Mouse (Mus musculus) embryonic fibroblast, embryonic 13.5 days (primary cell): Measurements from ENCODE around the gene Gm3629. TPM values are rescaled to one million over a fixed set of nuclear protein-coding genes. Genes with fewer than 3 reads are reported as not detected.
"Not testable (repeated sequence)": the region's sequence is repeated elsewhere in the genome, so short reads cannot be mapped to it uniquely, and the experiment has no call there.

ENCODE experiments used
- H3K27ac ChIP-seq: 2 replicates; pipeline ENCODE4 v1.5.1; 2012; ENCODE audit warnings: low read length, control low read depth, inconsistent platforms; ENCODE audit not compliant: insufficient read depth
- H3K4me1 ChIP-seq: 2 replicates; pipeline ENCODE4 v1.6.1; 2011; ENCODE audit warnings: low read length; ENCODE audit not compliant: control insufficient read depth, insufficient read depth
- H3K4me3 ChIP-seq: 2 replicates; pipeline ENCODE4 v1.5.1; 2011; ENCODE audit warnings: mild to moderate bottlenecking, control low read depth, low read length; ENCODE audit not compliant: insufficient read depth
- polyA plus RNA-seq: library from polyadenylated mRNA; stranded (reverse); fragments of >200 nt; gene quantifications from 2 replicates; pipeline ENCODE4 v1.2.4, GENCODE M21; 2011; ENCODE audit warnings: low read depth; ENCODE audit not compliant: missing spikeins, insufficient read length

The Gm3629 gene
- polyA plus RNA-seq: 0.44 TPM in 1 of 2 replicates, not detected in the other

DNA sequence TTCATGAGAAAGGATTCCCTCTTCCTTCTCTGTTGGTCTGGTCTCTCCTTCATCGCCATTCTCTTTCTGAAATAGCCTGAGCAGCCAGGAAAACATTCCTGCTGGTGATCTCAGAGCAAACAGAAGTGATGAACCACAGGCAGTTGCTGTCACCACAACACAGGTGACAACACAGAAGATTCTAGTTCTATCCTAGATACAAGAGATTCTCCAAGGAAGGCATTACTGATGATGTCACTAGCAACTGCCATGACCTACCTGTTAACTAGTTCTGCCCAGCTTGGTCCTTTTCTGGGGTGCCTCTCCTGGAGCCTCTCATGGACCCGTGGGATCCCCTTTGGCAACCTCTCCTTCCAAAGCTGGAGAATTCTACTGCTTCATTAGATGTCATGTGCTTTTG, at the start of gene Gm3629:
Gene Gm3629 (minus strand): TSS at position 101 of the 400 bp plus-strand sequence.
- not testable (repeated sequence) for H3K27ac ChIP-seq, H3K4me3 ChIP-seq, H3K4me1 ChIP-seq

DNA sequence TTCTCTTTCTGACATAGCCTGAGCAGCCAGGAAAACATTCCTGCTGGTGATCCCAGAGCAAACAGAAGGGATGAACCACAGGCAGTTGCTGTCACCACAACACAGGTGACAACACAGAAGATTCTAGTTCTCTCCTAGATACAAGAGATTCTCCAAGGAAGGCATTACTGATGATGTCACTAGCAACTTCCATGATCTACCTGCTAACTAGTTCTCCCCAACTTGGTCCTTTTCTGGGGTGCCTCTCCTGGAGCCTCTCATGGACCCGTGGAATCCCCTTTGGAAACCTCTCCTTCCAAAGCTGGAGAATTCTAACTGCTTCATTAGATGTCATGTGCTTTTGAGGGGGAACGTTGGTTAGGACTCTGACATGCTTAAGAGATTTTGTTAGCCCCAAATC, 31.9 kb upstream of the Gm3629 start, which contains the start of gene Gm3460:
Gene Gm3460 (minus strand): TSS at position 101 of the 400 bp plus-strand sequence.
- not testable (repeated sequence) for H3K27ac ChIP-seq, H3K4me3 ChIP-seq, H3K4me1 ChIP-seq

DNA sequence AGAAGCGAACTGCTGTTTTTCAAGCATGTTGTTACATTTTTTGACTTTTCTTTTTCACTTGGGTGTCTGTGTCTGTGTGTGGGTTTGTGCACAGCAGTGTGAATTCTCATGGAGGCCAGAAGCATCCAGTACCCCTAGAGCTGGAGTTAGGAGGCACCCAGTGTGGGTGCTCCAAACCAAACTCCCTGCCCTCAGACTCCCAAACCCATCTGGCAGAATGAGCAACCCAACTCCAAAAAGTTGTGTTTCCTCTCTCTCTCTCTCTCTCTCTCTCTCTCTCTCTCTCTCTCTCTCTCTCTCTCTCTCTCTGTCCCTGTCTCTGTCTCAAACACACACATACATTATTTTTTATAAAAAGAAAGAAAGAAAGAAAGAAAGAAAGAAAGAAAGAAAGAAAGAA, 16.0 kb upstream of the Gm3629 start:
- not testable (repeated sequence) for H3K4me3 ChIP-seq, H3K27ac ChIP-seq, H3K4me1 ChIP-seq

DNA sequence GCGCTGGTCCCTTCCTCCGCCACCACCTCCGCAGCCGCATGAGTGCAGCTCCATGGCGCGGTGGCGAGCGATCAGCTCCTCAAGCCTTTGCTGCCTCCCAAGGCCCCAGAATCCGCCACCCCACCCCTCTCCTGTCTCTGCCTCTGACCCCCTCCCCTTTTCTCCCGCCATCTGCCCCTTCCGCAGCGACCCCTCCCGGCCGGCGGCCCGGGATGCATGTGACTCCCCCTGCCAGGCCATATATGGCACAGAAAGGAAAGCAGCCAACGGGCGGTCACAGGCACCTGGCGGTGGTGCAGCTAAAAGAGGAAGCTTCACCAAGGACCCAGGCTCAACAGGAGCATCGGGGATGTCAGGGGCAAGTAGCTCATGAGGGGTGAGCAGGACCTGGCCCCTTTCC, 14.6 kb upstream of the Gm3629 start:
- H3K4me1 ChIP-seq, H3K27ac ChIP-seq, H3K4me3 ChIP-seq: not testable (repeated sequence)

DNA sequence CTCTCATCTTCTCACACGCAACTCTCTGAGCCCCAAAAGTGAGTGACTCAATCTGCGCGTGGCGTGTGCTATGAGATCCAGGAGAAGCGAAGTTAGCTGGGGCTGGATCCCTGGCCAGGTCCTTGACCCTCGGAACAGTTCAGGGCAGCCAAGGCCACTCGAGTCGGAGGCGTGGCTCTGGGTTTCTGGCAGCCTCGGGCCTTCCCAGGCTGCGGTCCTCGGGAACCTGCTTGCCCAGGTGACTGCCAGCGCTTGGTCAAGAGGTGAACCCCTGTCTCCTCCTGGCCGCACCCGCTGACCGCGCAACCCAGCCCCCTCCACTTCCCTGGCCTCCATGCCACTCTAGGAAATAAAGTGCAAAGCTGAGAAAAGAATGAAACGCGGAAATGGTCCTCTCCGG, 14.1 kb upstream of the Gm3629 start:
- H3K27ac ChIP-seq, H3K4me1 ChIP-seq, H3K4me3 ChIP-seq: not testable (repeated sequence)

DNA sequence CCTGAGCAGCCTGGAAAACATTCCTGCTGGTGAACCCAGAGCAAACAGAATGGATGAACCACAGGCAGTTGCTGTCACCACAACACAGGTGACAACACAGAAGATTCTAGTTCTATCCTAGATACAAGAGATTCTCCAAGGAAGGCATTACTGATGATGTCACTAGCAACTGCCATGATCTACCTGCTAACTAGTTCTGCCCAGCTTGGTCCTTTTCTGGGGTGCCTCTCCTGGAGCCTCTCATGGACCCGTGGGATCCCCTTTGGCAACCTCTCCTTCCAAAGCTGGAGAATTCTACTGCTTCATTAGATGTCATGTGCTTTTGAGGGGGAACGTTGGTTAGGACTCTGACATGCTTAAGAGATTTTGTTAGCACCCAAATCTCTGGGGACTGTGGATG, 53.2 kb downstream of the Gm3629 start, which contains the start of gene Gm8356:
Gene Gm8356 (minus strand): TSS at position 101 of the 400 bp plus-strand sequence.
- H3K4me3 ChIP-seq, H3K4me1 ChIP-seq: not testable (repeated sequence)

More for the DNA sequence above, 53.2 kb downstream of the Gm3629 start, which contains the start of gene Gm8356:
- H3K27ac ChIP-seq: not testable (repeated sequence)

Other genes starting within 250 kb of the Gm3629 start
- gene Gm3618, start 246.9 kb downstream of the Gm3629 start, polyA plus RNA-seq: not detected in 2 replicates
- not detected in 2 replicates for gene Gm16440, start 200.3 kb downstream of the Gm3629 start, polyA plus RNA-seq
- not detected in 2 replicates for gene Gm3591, start 178.1 kb downstream of the Gm3629 start, polyA plus RNA-seq
- not detected in 2 replicates for gene Gm3594, start 146.0 kb downstream of the Gm3629 start, polyA plus RNA-seq
- gene Gm8356, start 53.3 kb downstream of the Gm3629 start, polyA plus RNA-seq: not detected in 2 replicates
- not detected in 2 replicates for gene Gm3460, start 31.8 kb upstream of the Gm3629 start, polyA plus RNA-seq
- not detected in 2 replicates for gene Gm10251, start 93.6 kb upstream of the Gm3629 start, polyA plus RNA-seq
- gene Gm8050, start 129.6 kb upstream of the Gm3629 start, polyA plus RNA-seq: not detected in 2 replicates
- gene Gm3636, start 151.7 kb upstream of the Gm3629 start, polyA plus RNA-seq: 3.5 and 3.7 TPM in 2 replicates
- not detected in 2 replicates for gene Gm8362, start 183.8 kb upstream of the Gm3629 start, polyA plus RNA-seq
- not detected in 2 replicates for gene Gm3642, start 249.7 kb upstream of the Gm3629 start, polyA plus RNA-seq